Mouse (Mus musculus) neutrophil, adult 83 days (primary cell): ENCODE data around the gene Dhcr24. TPM values are rescaled to one million over a fixed set of nuclear protein-coding genes. Genes with fewer than 3 reads are reported as not detected.

Experiments
- total RNA-seq, 2 experiments: library from RNA; stranded (reverse); gene quantifications; one replicate each; pipeline ENCODE4 v1.2.4; 2023

The Dhcr24 gene
- total RNA-seq, result 1 to 10 TPM; 4.3 to 6.0 TPM

GRCm38 (mm10) chr4:106560846-106561781 lies at the start of gene Dhcr24:
Gene Dhcr24 (plus strand): TSS chr4:106561038.

GRCm38 (mm10) chr4:106617056-106617455 lies 56.2 kb downstream of the Dhcr24 start, which contains the start of gene Lexm:
Gene Lexm (minus strand): TSS chr4:106617241.

GRCm38 (mm10) chr4:106622030-106622493 lies 61.2 kb downstream of the Dhcr24 start, which contains the start of gene Ttc22:
Gene Ttc22 (plus strand): TSS chr4:106622432.

Other genes starting within 250 kb of the Dhcr24 start
- gene Usp24, start 244.8 kb upstream of the Dhcr24 start, total RNA-seq, result 10 to 100 TPM; 21.8 to 22.9 TPM
- not detected for gene Pcsk9, start 96.7 kb upstream of the Dhcr24 start, total RNA-seq
- not detected for gene Bsnd, start 68.8 kb upstream of the Dhcr24 start, total RNA-seq
- gene Lexm, start 56.2 kb downstream of the Dhcr24 start, total RNA-seq, result not detected
- not detected for gene Ttc22, start 61.4 kb downstream of the Dhcr24 start, total RNA-seq
- 1 to 10 TPM; 1.9 to 2.3 TPM for gene Pars2, start 90.0 kb downstream of the Dhcr24 start, total RNA-seq
- 10 to 100 TPM; 12.7 to 13.4 TPM for gene Ttc4, start 117.9 kb downstream of the Dhcr24 start, total RNA-seq
- gene Mroh7, start 169.9 kb downstream of the Dhcr24 start, total RNA-seq, result not detected
- not detected for gene Fam151a, start 172.9 kb downstream of the Dhcr24 start, total RNA-seq
- gene Acot11, start 244.0 kb downstream of the Dhcr24 start, total RNA-seq, result 10 to 100 TPM in 1 of 2 experiments, 1 to 10 TPM in 1; 9.3 to 10.1 TPM